18 mouse cellular contexts compared by ENCODE assay signal in genomic region chr12:100716969-100717368, GRCm38 (mm10). TPM values are rescaled to one million over a fixed set of nuclear protein-coding genes. Genes with fewer than 3 reads are reported as not detected.
A peak's percentile ranks its signal among the peaks of the same experiment; 100 is the strongest.
DNase-seq lines count a peak whose midpoint lies in the region; ATAC-seq lines count a peak whose summit lies in the region.
"Had no signal": no experiment of that assay in that cellular context is flagged by ENCODE, and none has a peak within 500 bp of the region (broad histone marks: within the 10 kb centered on the region; RNA-seq: fewer than 3 reads in every experiment).

No protein-coding gene starts in this region.

- peak; percentile 40 for DNase-seq in 416B (ENCODE audit: low read depth)
- no peak for DNase-seq in thymus, adult 18-20 months
- DNase-seq in layer of hippocampus, postnatal 14 days (ENCODE audit: low spot score in 2 of 2): no peak
- DNase-seq: adrenal gland, adult 8-10 months; adrenal gland, postnatal 25 days; forebrain, postnatal 0 days; gastrocnemius, adult 2 months; gastrocnemius, postnatal 14 days; heart, adult 2 months; heart, postnatal 14 days; heart, postnatal 4 days had no signal

- ATAC-seq in common myeloid progenitor, adult 5-6 weeks (replicated peaks; ENCODE audit: low read depth, poor library complexity, severe bottlenecking): peak; percentile 33; the same call in 1 of the 2 replicates
- ATAC-seq in megakaryocyte, adult 5-6 weeks (ENCODE audit: poor library complexity, severe bottlenecking): peak; percentile 73
- ATAC-seq in neutrophil, adult 5-6 weeks (ENCODE audit: extremely low read depth, insufficient number of reproducible peaks, low FRiP score, poor library complexity, severe bottlenecking): 0 out of 2 replicates have a peak, but pooled peaks have one; percentile 33
- ATAC-seq: activated CD4-positive, CD25-positive, alpha-beta regulatory T cell, adult 4 months; forebrain, embryonic 14.5 days; forebrain, postnatal 0 days; hindbrain, postnatal 0 days; intestine, embryonic 15.5 days had no signal

RNA-seq across cellular contexts. Expression of gene Rps6ka5, which starts 9.8 kb away (rescaled TPM):
- total RNA-seq in common myeloid progenitor, adult 5-6 weeks (2017): 43.1 and 47.1 TPM in 2 replicates
- 18.2 and 19.4 TPM in 2 replicates for total RNA-seq in megakaryocyte, adult 5-6 weeks (2015)
- 30.9 and 37.6 TPM in 2 replicates for total RNA-seq in megakaryocyte, adult 5-6 weeks (2017)
- 51.6 and 55.7 TPM in 2 replicates for total RNA-seq in neutrophil, adult 5-6 weeks (2017)
- total RNA-seq in layer of hippocampus, postnatal 14 days (2021): 10 to 100 TPM; 17.1 to 17.6 TPM
